Mouse (Mus musculus) right cerebral cortex, adult 18-20 months (tissue): ENCODE measurements around the gene Pde4a.
A peak's percentile ranks its signal among the peaks of the same experiment; 100 is the strongest.

ENCODE experiments used
- DNase-seq: peaks from one replicate; pipeline ENCODE4 v3.0.0; 2022; ENCODE audit warnings: mixed read lengths

The Pde4a gene

DNA sequence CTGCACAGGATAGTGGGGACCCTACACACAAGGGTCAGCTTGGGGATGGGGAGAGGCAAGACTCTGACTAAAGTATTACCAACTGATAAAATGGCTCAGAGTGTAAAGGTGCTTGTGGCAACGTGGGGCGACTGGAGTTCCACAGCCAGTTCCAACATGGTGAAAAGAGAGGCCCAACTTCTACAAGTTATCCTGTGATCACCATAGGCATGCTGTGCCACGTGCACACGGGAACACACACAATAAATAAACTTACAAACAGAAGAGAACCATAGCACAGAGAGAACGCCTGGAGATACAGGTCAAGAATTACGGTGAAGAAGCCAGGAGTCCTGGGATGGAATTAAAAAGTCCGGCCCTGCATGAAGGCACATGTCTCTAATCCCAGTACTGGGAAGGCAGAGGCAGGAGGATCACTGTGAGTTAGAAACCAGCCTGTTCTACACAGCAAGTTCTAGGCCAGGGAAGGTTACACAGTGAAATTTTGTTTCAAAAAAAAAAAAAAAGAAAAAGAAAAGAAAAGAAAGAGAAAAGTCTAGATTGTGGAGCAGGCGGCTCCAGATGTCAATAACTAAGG, 16.3 kb upstream of the Pde4a start:
- no peak for DNase-seq

DNA sequence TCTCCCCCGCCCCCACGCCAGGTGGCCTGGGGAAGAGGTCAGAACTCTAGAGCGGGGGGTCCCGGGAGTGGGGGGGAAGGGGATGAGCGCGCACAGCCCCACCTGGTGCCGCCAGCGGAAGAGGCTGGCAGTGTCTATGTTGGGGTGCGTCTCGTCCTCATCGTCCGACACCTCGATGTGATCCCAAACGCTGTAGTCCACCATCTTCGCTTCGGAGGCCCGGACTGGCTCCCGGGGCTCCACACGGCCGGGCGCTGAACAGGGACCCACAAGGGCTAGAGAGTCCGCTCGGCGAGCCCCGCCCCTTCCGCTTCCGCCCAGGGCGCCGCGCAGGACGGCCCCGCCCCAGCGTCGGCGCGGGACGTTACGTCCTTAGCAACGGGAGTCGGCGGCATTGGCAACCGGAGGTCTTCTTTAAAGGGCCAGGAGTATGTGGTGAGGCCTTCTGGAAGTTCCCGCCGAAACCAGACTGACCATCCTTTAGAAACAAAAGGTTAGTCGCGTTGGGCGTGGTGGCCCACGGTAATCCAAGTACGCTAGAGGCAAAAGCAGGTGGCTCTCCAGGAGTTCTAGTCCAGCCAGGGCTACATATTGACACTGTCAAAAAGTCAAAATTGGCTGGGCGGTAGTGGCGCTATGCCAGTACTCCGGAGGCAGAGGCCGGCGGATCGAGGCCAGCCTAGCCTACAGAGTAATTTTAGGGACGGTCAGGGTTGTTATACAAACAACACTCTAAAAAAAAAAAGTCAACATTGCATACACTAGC, 15.7 kb upstream of the Pde4a start, which contains the start of gene Cdc37:
TSS of gene Cdc37 (minus strand) at position 329 of the 766 bp plus-strand sequence.
- peak; percentile 95 for DNase-seq

DNA sequence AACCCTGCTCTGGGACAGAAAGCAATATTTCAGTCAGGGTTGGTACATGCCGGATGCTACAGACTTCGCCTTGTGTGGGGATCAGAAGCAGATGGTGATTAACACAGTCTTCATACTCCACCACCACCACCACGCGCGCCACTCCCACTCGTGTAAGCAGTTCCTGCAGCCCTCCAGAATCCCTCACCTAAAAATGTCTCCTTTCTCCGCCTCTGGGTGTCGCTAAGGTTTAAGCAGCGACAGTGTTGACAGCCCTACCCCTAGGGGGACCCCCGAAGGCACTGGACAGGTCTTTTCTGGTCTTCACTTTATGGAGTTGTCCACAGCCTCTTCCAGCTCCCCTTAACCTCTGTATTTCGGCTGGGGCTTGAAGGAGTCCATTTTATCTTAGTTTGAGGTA, 12.8 kb upstream of the Pde4a start:
- DNase-seq: peak; percentile 81

DNA sequence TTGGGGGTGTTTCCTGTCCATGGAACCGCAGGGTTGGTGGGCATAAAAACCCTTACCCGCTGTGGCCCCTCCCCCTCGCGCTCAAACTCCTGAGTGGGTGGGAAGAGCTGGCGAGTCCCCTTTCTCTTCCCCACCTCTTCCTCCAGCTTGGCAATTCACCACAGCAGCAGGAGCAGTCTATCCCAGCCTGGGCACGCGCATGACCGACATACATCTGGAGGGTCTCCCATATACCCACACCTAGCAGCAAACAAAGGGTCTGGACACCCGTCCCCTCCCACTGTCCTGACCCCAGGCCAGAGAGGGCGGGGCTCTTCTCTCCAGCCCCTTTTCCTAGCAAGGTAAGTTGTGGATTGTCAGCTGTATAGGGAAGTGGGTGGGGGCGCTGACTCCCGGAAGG, 12.2 kb upstream of the Pde4a start:
- DNase-seq: no peak

DNA sequence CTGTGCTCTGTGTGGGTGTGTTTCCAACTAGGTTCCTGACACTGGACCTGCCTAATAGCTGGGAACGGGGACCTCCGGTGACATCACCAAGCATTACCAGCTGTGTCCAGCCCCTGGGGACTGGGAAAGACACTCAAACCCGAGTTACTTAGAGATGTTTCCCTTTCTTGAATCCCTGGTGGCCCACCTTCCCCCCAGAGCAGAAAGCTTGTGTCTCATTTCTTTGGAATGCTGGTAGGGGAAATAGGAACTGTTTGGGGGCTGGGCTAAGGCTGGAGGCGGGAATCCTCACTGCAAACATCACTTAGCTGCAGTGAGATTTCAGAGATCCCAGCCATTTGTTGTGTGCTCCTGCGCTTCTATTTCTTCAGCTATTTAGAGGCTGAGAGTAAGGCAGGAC, 11.7 kb upstream of the Pde4a start:
- peak; percentile 31 for DNase-seq

DNA sequence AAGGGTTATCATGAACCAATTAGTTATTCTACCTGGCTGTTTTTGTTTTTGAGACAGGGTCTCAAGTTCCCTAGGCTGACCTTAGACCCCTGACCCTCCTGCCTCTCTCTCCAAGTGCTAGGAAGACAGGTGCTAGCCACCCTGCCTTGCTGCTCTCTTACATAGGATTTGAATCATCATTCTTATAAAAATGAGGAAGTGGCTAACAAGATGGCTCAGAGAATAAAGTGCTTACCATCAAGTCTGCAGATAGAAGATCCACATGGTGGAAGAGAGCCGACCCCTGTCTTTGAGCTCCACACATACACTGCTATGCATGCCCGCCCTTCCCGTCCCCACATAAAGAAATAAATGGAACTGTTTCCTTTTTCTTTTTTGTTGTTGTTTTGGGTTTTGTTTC, 10.7 kb upstream of the Pde4a start:
- DNase-seq: no peak

DNA sequence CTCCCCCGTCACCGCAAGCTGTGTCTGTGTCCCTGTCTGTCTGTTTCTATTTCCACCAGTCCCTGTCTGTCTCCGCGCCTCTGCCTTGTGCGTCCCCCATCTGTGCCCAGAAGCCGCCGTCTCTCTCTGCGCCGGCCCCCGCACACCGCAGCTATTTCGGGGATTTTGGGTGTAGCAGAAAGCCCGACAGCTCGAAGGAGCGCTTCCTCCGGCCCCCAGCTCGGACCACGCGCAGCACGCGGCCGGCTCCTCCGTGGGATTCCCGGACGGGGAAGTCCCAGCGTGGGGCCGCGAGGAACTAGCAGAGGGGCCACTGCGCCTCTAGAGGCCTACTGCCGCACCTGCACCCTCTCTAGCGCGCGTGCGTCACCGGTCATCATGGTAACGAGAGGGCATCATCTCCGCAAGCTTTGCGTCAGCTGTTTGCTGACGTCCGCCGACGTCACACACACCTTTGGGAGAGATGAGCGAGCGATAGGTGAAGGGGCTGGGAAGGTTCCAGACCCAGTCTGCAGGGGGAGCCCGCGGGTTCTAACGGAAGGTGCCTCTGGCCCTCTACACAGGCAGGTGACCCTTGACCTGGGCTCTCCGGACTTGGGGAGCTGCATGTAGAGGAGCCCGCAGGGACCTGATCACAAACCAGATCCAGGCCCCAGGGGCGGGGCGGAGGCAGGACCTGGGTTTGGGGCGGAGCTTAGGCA, 4.2 kb upstream of the Pde4a start:
- DNase-seq: peak; percentile 95

DNA sequence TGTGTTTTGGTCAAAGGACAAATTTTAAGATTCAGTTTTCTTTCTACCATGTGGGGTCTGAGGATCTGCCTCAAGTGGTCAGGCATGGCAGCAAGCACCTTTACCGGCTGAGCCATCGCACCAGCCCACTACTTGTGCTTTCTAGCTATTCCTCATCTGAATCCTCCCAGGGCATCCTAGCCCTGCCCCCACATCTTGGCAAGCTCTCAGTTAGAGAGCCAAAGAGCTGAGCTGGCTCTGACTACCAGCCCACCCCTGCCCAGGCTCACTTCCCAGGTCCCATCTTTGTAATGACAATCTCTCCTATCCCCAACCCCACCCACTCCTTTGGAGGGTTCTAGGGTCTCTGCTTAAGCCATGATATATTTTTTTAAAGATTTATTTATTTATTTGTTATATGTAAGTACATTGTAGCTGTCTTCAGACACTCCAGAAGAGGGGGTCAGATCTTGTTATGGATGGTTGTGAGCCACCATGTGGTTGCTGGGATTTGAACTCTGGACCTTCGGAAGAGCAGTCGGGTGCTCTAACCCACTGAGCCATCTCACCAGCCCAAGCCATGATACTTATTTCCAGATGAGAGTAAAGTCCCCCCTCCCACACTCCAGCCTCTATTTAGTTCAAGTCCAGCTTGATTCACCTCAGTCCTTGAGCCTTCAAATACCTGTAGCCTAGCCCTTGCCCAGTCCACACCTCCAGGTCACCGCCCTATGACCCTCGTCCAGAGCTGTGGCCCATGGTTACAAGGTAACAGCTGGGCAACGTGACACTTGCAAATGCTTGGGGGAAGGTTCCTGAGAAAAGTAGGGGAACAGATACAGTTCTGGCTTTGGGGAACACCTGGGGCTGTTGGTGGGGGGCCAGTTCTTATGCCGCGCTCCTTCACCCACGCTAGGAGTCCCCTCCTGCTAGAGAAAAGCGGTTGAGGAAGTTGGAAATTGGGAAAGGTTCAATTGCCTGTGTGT, 2.1 kb upstream of the Pde4a start:
- DNase-seq: peak; percentile 53

DNA sequence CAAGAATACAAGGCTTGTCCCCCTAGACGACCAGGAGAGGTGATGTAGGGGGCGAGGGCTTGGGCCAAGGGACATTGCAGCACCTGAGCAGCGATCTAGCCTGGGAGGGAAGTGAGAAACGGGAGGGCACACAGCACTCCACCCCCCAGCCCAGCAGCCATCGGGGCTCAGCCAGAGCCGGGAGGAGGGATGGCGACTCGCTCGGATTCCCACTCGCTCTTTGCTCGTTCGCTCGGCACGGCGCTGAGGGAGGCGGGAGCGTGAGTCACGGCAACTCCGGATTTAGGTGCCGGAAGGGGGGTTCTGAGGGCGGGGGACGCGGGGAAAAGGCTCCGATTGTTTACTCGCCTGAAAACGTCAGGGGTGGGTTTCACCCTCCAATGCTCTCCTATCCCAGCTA, 1.4 kb upstream of the Pde4a start:
- DNase-seq: peak; percentile 87

DNA sequence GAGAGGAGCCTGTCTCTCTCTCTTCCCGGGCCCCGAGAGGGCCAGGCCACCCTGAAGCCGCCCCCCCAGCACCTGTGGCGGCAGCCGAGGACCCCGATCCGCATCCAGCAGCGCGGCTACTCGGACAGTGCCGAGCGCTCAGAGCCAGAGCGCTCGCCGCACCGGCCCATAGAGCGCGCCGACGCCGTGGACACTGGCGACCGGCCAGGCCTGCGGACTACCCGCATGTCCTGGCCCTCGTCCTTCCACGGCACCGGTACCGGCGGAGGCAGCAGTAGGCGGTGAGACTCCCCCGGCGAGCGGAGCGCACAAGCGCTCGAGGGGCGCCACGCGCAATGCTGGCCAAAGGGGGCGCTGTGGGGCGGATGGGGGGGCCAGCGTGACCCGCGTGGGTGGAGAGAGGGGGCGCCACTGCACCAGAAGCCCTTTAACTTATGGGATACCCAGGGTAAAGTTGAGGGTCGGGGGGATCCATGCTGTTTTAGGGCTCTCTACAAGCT, 488 bp downstream of the Pde4a start:
- DNase-seq: peak; percentile 62

DNA sequence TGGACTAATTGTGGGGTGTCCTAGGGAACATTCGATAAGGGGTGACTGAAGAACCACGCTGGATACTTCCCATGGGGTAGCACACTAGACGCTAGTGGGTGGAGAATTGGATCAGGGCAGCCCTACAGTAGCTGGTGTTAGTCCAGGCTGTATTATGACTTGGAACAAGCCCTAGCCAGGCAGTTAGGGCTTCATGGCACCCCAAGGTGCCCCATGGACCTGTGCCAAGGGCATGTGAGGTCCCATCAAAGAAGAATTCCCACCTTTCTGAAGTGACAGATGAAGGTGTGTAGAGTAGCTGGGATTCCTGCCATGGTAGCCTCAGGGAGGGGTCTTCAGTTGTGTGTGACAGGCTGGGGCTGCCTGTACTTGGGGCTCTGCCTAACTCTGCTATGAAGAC, 1.0 kb downstream of the Pde4a start:
- DNase-seq: no peak

DNA sequence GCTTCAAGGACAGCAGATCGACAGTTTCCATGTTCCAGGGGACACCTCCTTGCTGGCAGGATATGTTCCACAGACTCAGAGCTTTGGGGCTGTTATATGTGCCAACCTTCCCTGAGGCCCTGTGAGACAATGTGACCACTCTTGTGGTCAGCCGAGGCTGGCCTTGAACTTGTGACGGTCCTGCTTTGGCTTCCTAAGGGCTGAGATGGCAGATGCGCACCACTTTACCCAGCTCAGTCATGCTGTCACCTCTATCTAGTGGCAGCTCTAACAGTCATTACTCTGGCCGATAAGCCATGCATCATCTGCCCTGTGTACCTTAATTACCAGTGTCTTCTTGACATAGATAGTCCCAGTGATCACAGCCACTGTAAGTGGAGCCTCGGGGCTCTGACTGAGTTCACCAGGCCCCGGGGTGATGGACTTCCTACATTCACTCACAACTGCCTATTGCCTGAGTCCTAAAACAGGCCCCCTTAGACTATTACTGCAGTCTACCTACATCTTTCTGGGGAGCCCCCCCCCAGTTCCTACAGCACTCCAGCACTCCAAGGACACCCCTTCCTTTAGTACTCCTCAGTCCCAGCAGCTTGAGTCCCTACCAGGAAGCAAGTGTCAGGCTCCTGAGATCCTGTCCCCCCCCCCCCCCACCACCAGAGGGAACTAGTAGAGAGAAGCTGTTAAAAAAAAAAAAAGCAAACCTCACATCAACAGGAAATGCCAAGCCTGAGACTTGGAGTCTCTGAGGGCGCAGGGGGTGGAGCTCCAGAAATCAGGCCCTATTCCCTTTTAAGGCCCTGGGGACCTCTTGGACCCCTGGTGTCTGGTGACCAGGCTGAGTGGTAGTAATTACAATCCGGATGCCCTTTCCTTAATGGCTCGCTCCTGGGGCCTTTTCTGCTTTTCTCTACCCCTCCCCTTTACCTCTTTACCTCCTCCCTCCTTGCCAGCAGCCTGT, 1.9 kb downstream of the Pde4a start:
- DNase-seq: no peak

DNA sequence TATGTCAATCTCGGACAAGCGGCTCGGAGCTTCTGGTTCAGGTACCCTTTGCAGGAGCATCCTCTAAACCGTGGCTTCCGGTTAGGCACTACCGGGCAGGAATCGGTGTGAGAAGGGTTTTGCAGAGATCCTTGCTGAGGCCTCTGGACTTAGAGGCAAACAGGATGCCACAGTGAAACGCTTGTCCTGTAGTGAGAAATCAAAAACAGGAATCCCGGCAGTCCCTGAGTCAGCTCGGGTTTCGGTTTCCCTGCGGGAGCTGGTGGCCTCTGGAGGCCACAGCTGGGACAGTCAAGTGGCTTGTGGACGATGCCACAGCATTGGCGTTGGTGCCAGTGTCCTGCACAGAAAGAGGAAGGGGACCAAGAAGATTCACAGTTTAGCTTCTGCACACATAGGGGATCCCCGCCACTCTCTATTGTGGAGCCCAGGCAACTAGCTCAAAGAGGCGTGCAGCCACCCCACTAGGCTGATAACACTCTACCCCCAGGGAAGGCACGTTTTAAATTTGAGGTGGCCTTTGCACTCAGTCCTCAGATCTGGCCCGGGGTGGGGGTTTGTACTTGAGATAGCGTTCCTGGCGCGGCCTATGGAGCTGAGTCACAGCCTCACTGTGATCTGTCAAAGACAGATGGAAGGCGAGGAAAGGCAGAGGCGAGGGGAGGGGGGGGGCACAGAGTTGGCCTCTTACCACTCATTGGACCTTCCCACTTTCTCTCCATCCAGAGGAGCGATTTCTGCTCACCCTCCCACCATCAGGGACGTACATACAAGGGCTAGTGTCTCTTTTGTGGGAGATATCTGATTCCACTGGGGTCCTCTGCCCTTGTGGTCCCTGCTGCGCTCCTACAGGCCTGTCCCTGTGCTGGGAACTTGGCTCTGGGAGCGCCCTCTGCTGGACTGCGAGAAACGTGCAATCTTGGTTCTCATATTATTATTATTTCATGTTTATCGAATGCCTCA, 2.9 kb downstream of the Pde4a start:
- DNase-seq: peak; percentile 73

DNA sequence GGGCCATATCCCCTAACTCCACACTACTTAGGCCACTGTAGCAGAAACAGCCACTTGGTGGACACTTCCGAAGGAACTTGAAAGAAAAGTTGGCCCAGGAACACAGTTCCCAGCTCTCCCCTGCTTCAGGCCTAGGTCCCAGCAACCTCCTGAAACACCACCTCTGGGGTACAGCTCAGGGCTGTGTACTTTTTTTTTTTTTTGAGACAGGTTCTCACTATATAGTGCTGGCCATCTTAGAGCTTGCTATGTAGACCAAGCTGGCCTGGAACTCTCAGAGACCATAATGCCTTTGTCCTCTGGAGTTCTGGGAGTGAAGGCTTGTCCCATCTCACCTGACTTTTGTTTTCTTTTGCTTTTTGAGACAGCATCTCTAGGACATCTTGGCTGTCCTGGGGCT, 3.6 kb downstream of the Pde4a start:
- no peak for DNase-seq

DNA sequence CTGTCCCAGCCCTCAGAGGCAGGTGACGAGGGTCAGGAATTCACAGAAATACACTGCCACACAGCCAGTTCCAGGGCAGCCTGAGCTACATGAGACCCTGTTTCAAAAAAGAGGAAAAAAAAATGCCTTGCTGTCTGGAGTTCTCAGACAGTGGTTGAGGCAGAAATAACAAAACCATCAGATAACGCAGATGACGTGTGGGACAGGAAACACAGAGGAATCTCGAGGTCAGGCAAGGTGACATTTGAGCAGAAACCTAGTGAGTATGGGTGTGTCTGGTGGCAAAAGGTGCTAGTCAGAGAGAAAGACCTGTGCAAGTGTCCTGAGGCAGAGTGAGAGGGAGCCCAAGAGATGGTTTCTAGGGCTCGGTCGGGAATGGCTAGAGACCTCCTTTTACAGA, 6.8 kb downstream of the Pde4a start:
- no peak for DNase-seq

DNA sequence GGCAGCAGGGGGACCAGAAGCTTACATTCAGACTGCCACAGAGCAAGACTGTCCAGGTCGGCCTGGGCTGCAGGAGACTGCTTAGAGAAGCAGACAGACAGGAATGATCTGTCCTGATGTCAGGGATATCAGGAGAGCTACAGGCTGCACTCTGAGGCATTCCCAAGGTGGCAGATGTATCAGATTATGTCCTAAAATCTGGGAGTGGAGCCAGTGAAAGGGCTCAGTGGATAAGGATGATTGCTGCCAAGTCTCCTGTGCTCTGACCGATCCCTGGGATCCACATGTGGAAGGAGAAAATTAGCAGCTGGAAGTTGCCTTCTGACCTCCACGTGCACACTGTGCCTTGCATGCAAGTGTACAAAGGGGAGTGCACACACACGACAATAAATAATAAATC, 14.9 kb downstream of the Pde4a start:
- DNase-seq: no peak

DNA sequence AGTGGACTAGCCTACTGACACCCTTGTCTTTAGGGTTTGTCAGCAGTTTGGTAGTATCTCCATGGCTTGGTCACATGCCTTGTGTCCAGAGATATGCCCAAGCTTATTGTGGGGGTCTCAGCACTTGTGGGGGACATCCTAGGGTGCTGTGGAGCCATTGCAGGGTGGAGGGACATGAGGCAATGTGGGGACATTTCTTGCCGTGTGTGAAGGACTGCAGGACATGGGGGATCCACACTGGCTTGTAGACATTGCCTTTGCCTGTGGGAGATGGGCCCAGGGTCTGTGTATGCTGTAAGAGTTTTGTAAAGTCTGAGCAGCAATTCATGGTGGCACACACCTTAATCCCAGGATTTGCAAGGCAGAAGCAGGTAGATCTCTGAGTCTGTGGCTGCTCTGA, 15.3 kb downstream of the Pde4a start:
- DNase-seq: no peak

DNA sequence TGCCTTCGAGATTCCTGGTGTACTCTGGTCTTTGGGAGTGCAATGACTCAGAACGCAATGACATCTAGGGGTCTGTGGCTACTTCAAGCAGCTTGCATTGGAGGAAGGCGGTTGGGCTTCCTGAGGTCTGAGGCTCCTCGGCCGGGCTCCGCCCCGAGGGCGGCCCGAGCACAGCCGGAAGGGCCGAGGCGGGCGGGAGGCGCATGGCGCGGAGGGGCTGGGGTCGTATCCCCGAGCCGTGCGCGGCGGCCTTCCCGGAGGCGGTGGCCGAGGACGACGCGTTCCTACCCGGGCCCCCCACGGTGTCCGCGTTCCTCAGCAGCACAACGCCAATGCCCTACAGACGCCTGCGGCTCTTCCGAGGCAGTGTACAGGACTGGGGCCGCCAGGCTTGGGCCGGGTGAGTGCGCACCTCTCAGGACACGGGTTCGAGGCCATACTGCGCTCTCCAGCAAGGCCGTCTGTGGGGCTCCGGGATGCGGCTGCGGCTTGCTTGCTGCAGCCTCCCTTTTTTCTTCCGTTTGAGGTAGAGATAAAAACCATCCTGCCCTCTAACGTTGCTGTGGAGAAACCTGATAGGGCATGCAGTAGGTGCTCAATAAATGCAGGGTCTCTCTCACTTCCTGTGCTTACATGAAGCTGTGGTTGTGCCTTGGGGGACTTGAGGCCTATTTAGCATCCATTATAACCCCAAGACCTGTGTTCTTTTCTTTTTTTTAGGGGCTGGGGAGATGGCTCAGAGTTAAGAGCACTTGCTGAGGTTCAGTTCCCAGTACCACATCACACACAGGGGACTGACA, 16.1 kb downstream of the Pde4a start:
- DNase-seq: no peak

DNA sequence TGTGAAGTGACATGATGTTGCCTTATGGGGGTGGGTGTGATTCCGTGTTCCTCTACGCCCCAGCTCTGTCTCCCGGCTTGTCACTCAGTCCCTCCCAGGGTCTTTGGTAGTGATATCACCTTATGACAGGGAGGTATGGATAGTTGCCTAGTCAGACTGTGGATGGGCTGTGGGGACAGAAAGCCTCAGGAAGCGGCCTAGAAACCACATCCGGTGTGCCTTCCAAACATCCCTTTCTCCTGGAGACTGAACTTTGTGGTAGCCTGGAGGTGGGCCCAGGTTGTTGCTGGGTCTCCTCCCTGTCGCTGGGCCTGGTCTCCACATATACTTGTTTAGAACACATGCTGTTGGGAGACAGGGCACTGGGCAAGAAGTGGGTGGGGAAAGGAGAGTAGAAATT, 17.9 kb downstream of the Pde4a start:
- DNase-seq: no peak
